Mouse (Mus musculus) c-Kit-negative CD71-positive TER-119-positive erythroid progenitor cells, embryonic 14.5 days (primary cell): ENCODE results near the gene Pomp.
"Not testable (repeated sequence)": the region's sequence is repeated elsewhere in the genome, so short reads cannot be mapped to it uniquely, and the experiment has no call there.

Source experiments
- DNase-seq: peaks from one replicate; pipeline ENCODE4 v3.0.0-alpha.2; 2013; ENCODE audit warnings: low read depth, low spot score

Gene Pomp

GRCm38 (mm10) chr5:147850194-147850593, 10.1 kb upstream of the Pomp start:
- no peak for DNase-seq

DNA sequence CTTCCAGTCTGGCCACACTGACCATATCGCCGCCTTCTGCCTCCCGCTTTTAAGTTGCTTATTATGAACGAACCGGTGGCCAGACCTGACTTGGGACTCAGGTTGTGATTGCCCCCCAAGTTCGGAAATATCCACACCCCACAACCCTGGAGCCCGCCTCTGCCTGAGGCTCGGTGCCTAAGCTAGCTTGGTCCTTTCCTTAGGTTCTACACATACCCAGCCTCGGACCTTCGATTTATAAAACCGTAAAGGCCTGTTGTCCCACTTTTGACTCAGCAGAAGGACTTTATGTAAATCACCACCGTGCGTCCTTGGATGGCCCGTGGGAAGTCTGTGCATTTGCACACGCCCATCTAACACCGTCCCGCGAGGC, 199 bp upstream of the Pomp start:
- no peak for DNase-seq

- no peak for DNase-seq
Observed at GRCm38 (mm10) chr5:147868674-147869073, 8.4 kb downstream of the Pomp start.

GRCm38 (mm10) chr5:147869568-147869967, 9.3 kb downstream of the Pomp start:
- DNase-seq = no peak

GRCm38 (mm10) chr5:147870296-147870695, 10.0 kb downstream of the Pomp start:
- DNase-seq = no peak

GRCm38 (mm10) chr5:147871091-147871820, 11.0 kb downstream of the Pomp start:
- DNase-seq = no peak

- no peak for DNase-seq
Observed at GRCm38 (mm10) chr5:147874491-147875065, 14.3 kb downstream of the Pomp start.

GRCm38 (mm10) chr5:147875210-147875609, 14.9 kb downstream of the Pomp start:
- DNase-seq = no peak

- DNase-seq = no peak
Observed at GRCm38 (mm10) chr5:147877520-147877919, 17.3 kb downstream of the Pomp start.

DNA sequence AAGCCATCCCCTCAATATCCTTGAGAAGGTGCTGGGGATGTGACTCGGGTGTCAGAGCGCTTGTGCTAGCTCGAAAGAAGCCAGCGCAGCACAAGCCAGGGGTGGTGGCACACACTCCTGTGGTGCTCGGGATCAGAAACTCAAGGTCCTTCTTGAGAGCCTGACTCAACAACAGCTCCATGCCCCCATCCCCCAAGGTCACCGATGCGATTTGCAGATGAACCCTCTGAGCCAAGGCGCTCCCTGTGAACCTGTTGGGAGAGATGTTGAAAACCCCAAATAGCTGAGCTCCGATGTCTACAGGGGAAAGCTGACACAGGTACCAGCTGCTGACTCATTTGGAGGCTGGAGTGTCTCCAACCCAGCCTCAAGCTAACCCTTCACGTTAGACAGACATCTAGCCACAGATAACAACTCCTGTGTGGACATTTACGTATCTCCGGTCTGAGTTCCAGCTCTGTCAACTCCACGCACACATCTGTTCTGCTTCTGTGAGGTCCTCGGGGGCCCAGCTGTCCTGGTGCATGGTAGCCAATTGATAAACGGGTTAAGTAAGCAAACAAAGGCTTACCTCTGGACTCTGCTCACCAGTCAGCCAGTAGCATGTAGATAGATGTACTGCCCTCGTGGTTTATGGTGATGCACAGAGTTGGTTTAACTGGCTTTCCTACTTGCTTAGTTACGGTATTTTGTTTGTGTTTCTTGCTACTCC, 19.9 kb downstream of the Pomp start:
- no peak for DNase-seq

GRCm38 (mm10) chr5:147883581-147883980, 23.3 kb downstream of the Pomp start:
- no peak for DNase-seq

DNA sequence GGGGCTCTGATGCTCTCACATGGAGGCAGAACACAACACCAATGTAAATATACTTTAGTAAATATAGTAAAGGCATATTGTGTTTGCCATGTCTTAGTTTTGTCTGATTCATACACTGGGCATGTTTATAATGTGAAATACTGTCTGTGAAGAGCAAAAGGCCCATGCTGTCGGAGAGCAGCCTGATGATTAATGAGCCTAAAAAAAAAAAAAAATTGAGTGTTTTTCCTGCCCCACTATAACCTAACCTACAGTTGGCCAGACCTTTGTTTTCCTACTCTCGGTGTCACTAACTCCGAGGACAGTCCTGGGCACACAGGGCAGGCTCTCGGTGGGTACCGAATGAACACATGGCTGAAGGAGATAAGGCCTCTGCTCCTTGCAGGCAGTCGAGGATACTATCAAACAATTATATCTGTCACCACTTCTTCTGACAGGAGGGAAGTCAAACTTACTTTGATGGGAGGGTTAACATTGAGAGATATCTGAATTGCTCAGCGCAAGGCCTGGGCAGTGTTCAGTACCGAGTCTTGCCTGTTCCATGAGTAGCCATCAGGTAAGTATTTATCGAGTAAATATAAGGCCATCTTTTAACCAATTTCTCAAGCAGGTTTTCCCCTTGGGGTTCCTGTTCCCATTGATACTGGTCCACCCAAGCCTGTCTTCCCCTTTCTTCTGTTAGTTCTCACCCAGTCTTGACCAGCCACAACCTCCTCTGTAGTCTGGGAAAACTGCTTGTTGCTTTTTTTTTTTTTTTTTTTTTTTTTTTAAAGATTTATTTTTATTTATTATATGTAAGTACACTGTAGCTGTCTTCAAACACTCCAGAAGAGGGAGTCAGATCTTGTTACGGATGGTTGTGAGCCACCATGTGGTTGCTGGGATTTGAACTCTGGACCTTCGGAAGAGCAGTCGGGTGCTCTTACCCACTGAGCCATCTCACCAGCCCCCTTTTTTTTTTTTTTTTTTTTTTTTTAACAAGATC, 28.3 kb downstream of the Pomp start:
- no peak for DNase-seq

- no peak for DNase-seq
Observed at GRCm38 (mm10) chr5:147892735-147893134, 32.5 kb downstream of the Pomp start.

DNA sequence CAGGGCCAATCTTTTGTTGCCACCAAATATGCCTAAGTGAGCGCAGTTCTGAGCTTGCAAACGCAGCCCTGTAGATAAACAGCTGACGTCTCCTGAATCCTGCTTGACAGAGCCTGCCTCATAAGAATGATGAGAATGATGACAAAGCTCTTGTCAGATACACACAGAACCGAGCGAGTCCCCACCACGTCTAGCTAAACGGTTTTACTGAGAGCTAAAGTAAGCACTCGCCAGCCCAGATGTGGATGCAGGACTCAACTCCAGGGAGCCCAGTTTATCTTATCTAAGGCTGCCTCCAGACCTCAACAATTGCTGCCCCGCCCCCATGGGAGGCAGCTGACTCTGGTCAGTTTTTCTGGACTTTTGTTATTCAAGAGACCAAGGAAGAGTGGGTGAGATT, 32.9 kb downstream of the Pomp start:
- peak; percentile 50 for DNase-seq

- DNase-seq = no peak
Observed at GRCm38 (mm10) chr5:147893766-147894454, 33.6 kb downstream of the Pomp start.

DNA sequence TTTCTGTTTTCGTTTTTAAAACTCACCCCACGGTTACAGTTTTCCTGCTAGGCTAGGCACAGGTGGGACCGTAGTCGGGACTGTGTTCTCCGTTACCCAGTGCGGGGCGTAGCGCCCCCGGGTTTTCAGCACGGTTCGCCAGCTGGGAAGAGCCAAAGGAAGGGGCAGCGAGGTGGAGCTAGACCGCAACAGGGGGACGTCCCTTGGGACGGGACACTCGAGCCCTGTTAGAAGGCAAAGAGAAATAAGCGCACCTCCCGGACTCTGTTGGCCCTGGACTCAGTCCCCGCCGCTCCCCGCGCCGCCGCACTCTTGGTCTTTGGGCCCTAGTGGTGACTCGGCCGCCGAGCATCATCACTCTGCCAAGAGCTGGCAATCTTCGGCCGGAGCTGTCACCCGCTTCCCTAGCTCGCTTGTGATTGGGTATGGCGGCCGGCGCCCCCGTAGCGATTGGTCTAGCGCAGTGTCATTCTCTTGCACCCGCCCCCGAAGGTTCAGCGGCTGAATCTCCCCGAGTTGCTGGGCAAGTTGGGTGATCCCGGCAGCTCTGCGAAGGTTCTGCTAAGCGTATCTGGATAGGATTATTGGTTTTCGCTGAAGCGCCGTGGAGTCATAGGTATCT, 34.3 kb downstream of the Pomp start, which contains the start of gene Slc46a3:
Slc46a3 (minus strand) TSS at position 361 of the 622 bp plus-strand sequence.
- peak; percentile 92 for DNase-seq

GRCm38 (mm10) chr5:147895436-147896198, 35.4 kb downstream of the Pomp start:
- DNase-seq = no peak

GRCm38 (mm10) chr5:147896501-147896900, 36.2 kb downstream of the Pomp start:
- not testable (repeated sequence) for DNase-seq

GRCm38 (mm10) chr5:147898254-147898653, 38.0 kb downstream of the Pomp start:
- no peak for DNase-seq
